Mouse (Mus musculus) liver, embryonic 14.5 days (tissue): ENCODE data around the gene Eif4e3.

Experiments used
- CTCF ChIP-seq: IDR thresholded peaks from 2 replicates; pipeline ENCODE4 v1.5.1; 2016; ENCODE audit warnings: antibody characterized with exemption, low read depth, control low read depth
- EP300 ChIP-seq: IDR thresholded peaks from 2 replicates; pipeline ENCODE4 v1.6.1; 2016; ENCODE audit warnings: antibody characterized with exemption, low read depth

- TF ChIP-seq CTCF, result no peak
- TF ChIP-seq EP300, result no peak
Observed at GRCm38 (mm10) chr6:99643439-99644199, 23.0 kb downstream of the Eif4e3 start.
